Mouse (Mus musculus) forebrain, embryonic 16.5 days (tissue): ENCODE results near the gene Sst. TPM values are rescaled to one million over a fixed set of nuclear protein-coding genes. Genes with fewer than 3 reads are reported as not detected.

Source experiments
- polyA plus RNA-seq: library from polyadenylated mRNA; unstranded; fragments of >200 nt; fragmentation: Nextera tagmentation; extraction: Ambion mirVana; gene quantifications from 2 replicates; pipeline ENCODE4 v1.2.1, GENCODE M21; 2015

Gene Sst
- polyA plus RNA-seq, 1 experiment from 2014 or later = 241 TPM

Other genes starting within 250 kb of the Sst start
- gene Rtp2, start 41.4 kb upstream of the Sst start, polyA plus RNA-seq = 0.11 TPM in 1 of 2 replicates, not detected in the other
- not detected in 2 replicates for gene Gm37419, start 97.5 kb upstream of the Sst start, polyA plus RNA-seq
- 2.4 and 2.5 TPM in 2 replicates for gene Bcl6, start 97.9 kb upstream of the Sst start, polyA plus RNA-seq